In the genomic region with DNA sequence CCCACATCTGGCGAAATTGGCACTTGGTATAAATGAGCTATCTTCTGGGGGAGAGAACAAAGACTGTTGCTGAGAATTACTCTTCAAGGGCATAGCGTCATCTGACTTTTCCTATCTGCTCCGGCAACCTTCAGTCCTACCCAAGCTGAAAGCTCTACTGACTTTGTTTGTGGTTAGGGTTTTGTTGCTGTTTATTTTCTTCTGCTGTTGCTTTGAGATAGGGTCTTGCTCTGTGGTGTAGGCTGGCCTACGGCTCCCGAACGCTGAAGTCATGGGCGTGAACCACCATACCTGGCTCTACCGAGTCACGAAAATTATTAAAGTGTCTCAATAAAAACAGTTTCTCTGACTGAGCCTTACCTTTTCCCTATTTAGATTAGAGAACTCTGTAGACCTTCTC, we compare ENCODE assay signal across 12 mouse cellular contexts.
"Had no signal": no experiment of that assay in that cellular context is flagged by ENCODE, and none has a peak within 500 bp of the region (broad histone marks: within the 10 kb centered on the region; RNA-seq: fewer than 3 reads in every experiment).

No protein-coding gene starts in this region.

- H3K4me2 ChIP-seq: intestine, embryonic 15.5 days; limb, embryonic 12.5 days; neural tube, embryonic 15.5 days had no signal

- H3K27ac ChIP-seq: intestine, embryonic 15.5 days; limb, embryonic 12.5 days; midbrain, embryonic 10.5 days; neural tube, embryonic 15.5 days had no signal

- H3K4me3 ChIP-seq: intestine, embryonic 15.5 days; limb, embryonic 12.5 days; midbrain, embryonic 10.5 days; myocyte; neural tube, embryonic 15.5 days had no signal

- H3K9me3 ChIP-seq: intestine, embryonic 15.5 days; limb, embryonic 12.5 days; midbrain, embryonic 10.5 days; neural tube, embryonic 15.5 days had no signal

- DNase-seq: kidney, adult 18-20 months; kidney, postnatal 10 days; layer of hippocampus, postnatal 36 days; midbrain, embryonic 14.5 days; right cerebral cortex, adult 18-20 months; thymus, adult 2 months; thymus, postnatal 25 days had no signal

- H3K9ac ChIP-seq: intestine, embryonic 15.5 days; limb, embryonic 12.5 days; neural tube, embryonic 15.5 days had no signal

- H3K36me3 ChIP-seq: intestine, embryonic 15.5 days; limb, embryonic 12.5 days; midbrain, embryonic 10.5 days; neural tube, embryonic 15.5 days had no signal

- H3K27me3 ChIP-seq: intestine, embryonic 15.5 days; neural tube, embryonic 15.5 days had no signal

- ATAC-seq: intestine, embryonic 15.5 days had no signal

- H3K4me1 ChIP-seq: intestine, embryonic 15.5 days; limb, embryonic 12.5 days; midbrain, embryonic 10.5 days; neural tube, embryonic 15.5 days had no signal
